Mouse (Mus musculus) kidney, embryonic 16.5 days (tissue): ENCODE measurements at regions not wholly inside any gene's neighbourhood (a gene's known extent, or its start where the extent isn't known, plus 50 kb on each side); places are given as distances from the start of the nearest gene placed in this dataset.

Source experiments
- ATAC-seq: fragments of 200-750 bp; cut with Nextera tagmentation; 2 replicates; pipeline ENCODE4 v1.8.0; 2017; ENCODE audit warnings: moderate TSS enrichment; ENCODE audit not compliant: low FRiP score, low TSS enrichment
- H3K27ac ChIP-seq: fragments of 300-500 bp; sonication (generic); 2 replicates; pipeline ENCODE4 v1.5.1; 2014; ENCODE audit warnings: low read length
- H3K27me3 ChIP-seq: fragments of 300-500 bp; sonication (generic); 2 replicates; pipeline ENCODE4 v1.6.1; 2014; ENCODE audit warnings: low read length, control low read depth, mixed read lengths; ENCODE audit not compliant: insufficient read depth
- H3K36me3 ChIP-seq: fragments of 300-500 bp; sonication (generic); 2 replicates; pipeline ENCODE4 v1.6.1; 2014; ENCODE audit warnings: low read length, control low read depth, mixed read lengths; ENCODE audit not compliant: insufficient read depth
- H3K4me1 ChIP-seq: fragments of 300-500 bp; sonication (generic); 2 replicates; pipeline ENCODE4 v1.6.1; 2014; ENCODE audit warnings: low read length, control low read depth, mixed read lengths; ENCODE audit not compliant: insufficient read depth
- H3K4me2 ChIP-seq: fragments of 300-500 bp; sonication (generic); replicated peaks from 2 replicates; pipeline ENCODE4 v1.6.1; 2014; ENCODE audit warnings: low read depth, low read length
- H3K4me3 ChIP-seq: fragments of 300-500 bp; sonication (generic); 2 replicates; pipeline ENCODE4 v1.5.1; 2014; ENCODE audit warnings: mild to moderate bottlenecking, low read length
- H3K9ac ChIP-seq: fragments of 300-500 bp; sonication (generic); replicated peaks from 2 replicates; pipeline ENCODE4 v1.6.1; 2014; ENCODE audit warnings: low read length
- H3K9me3 ChIP-seq: fragments of 300-500 bp; sonication (generic); 2 replicates; pipeline ENCODE4 v1.6.1; 2016; ENCODE audit warnings: low read length, control low read depth
- WGBS: fragments of 180-500 bp; shearing (Covaris S2); extraction: QIAGEN DNeasy Blood & Tissue Kit; methylation state at CpG from one replicate; pipeline ENCODE4 v1.1.7; 2014; 5-methylcytosine and 5-hydroxymethylcytosine counted together

DNA sequence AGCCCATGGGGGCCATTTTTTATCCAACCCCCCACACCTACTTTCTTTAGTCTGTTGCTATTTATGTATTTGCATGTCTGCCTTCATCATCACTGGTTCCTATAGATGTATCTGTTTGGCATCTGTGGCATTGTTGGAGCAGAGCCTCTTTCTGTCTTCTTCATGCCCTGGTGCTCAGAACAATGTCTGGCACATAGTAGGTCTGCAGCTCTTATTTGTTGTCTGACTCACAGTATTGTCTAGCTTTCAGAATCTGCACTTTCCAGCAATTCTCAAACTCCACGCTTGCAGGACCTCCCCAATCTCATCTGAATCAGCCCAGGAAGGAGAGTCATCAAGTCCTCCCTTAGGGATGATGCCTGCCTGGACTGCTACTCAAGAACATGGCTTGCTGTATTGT lies 82.9 kb upstream of the Aldh1b1 start:
- Histone ChIP-seq H3K4me2 (no peak overlapping the region), H3K9me3 (no peaks in the 10 kb centered on the region), H3K9ac (no peak overlapping the region), H3K36me3 (no peaks in the 10 kb centered on the region), H3K4me1 (peaks cover 7% of the 10 kb centered on the region), H3K27ac (no peak overlapping the region), H3K27me3 (no peaks in the 10 kb centered on the region), H3K4me3 (no peak overlapping the region)
- WGBS = 85% methylated on average over 1 of the region's 1 CpGs
- no peak for ATAC-seq

DNA sequence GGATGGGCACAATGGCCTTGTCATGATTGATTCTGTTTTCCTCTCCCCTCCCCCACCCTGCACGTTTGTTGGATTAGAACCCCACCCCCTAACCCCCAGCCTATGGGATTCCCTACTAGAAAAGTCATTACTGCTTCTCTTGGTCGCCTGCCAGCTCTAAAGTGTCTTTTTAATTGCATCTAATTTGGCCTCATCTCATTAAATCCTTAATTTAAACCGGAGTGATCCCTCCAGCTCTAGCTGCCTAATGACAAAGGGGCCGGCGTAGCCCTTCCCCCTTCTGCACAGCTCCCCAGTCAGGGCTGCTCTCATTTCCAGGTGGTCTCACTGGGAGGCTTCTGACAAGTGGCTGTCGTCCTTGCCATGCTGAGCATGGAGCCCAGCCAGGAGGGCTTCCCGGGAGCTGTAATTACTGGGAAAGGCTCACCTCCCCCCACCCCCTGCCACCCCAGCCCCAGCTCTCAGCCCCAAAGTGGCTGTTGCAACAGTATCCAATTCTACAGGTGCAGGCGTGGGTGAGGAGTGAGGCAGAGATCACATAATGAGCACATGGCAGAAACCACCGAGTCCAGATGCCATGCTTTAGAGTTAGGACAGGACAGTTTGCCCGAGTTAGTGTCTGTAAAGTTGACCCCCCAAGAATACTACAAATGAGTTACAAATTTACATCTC lies 84.8 kb upstream of the Aldh1b1 start:
- Histone ChIP-seq H3K4me3 (no peak overlapping the region), H3K9me3 (no peaks in the 10 kb centered on the region), H3K36me3 (no peaks in the 10 kb centered on the region), H3K4me1 (peaks cover 7% of the 10 kb centered on the region), H3K27ac (no peak overlapping the region), H3K9ac (no peak overlapping the region), H3K4me2 (no peak overlapping the region), H3K27me3 (no peaks in the 10 kb centered on the region)
- ATAC-seq = no peak
- WGBS = 14% methylated on average over 10 of the region's 10 CpGs

DNA sequence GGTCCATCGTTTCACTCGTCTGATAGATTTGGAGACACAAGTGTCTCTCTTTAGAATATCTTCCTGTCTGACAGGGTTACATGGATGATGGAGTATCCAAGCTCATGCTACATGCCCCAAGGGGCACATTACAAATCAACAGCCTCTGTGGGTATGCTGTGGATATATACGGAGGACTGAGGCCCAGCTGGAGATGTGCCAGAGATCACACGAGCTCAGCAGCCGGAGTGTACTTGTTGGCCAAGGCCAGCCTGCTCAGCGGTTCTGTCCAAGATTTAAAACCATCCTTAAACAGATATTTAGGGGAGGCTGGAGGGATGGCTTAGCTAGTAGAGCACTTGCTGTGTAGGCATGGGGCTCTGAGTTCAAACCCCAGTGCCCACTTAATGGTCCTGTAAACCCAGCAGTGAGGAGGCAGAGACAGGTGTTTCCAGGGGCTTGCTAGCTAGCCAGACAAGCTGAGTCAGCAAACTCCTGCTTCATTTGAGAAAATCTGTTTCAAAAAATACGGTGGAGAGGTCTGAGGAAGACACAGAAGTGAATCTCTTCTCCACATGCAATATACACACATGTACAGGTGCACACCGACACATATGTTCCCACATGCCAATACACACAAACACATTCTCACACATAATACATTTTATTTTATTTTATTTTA lies 85.6 kb upstream of the Aldh1b1 start:
- Histone ChIP-seq H3K27me3 (no peaks in the 10 kb centered on the region), H3K4me1 (peaks cover 7% of the 10 kb centered on the region), H3K9me3 (no peaks in the 10 kb centered on the region), H3K36me3 (no peaks in the 10 kb centered on the region), H3K9ac (no peak overlapping the region), H3K4me2 (no peak overlapping the region), H3K4me3 (no peak overlapping the region), H3K27ac (no peak overlapping the region)
- WGBS = 52% methylated on average over 8 of the region's 8 CpGs
- no peak for ATAC-seq

DNA sequence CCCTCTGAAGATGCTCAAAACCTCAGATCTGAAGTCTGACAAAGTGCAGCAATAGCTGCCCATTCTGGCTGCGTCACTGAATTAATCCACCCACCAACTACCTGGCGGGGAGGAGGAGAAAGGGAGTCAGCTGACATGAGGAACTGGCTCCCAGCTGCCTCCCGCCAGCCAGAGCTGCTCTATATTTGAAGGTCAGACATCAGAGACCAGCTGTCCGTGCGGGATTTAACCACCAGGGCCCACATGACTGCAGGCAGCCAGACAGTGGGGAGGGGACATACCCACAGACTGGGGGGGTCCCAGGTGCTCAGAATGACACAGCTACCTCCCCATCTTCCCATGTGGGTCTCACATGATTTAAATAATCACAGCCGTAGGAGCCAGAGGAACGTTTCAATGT lies 94.8 kb upstream of the Aldh1b1 start:
- no peaks in the 10 kb centered on the region for H3K4me1 ChIP-seq
- H3K9me3 ChIP-seq = peaks cover 4% of the 10 kb centered on the region; the same call in 1 of the 2 replicates
- 41% methylated on average over 7 of the region's 7 CpGs for WGBS
- H3K36me3 ChIP-seq = no peaks in the 10 kb centered on the region
- no peak overlapping the region for H3K9ac ChIP-seq
- H3K27me3 ChIP-seq = no peaks in the 10 kb centered on the region
- ATAC-seq = no peak
- H3K4me2 ChIP-seq = no peak overlapping the region
- H3K27ac ChIP-seq = no peak overlapping the region
- H3K4me3 ChIP-seq = no peak overlapping the region

DNA sequence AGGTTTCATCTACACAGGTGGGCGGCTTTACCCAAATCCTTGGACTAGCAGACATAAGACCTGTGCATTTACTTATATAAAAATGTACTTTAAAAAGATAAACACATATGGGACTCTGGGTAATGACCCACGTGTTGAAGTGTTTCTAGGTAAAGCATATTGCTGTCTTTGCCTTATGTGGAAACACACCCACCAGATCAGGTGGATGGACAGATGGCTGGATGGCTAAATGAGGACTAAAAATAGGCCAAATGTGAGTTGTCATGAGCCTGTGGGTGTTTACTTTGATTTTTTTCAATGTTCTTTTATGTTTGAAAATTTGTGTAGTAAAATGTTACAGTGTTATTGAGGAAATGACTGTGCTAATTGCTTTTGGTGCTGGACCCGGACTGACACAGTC lies 99.2 kb upstream of the Aldh1b1 start:
- Histone ChIP-seq H3K27me3 (no peaks in the 10 kb centered on the region), H3K4me3 (no peak overlapping the region), H3K4me2 (no peak overlapping the region), H3K27ac (no peak overlapping the region), H3K9me3 (peaks cover 4% of the 10 kb centered on the region; the same call in 1 of the 2 replicates), H3K9ac (no peak overlapping the region), H3K36me3 (no peaks in the 10 kb centered on the region), H3K4me1 (no peaks in the 10 kb centered on the region)
- no peak for ATAC-seq
- WGBS = 80% methylated on average over 3 of the region's 3 CpGs

DNA sequence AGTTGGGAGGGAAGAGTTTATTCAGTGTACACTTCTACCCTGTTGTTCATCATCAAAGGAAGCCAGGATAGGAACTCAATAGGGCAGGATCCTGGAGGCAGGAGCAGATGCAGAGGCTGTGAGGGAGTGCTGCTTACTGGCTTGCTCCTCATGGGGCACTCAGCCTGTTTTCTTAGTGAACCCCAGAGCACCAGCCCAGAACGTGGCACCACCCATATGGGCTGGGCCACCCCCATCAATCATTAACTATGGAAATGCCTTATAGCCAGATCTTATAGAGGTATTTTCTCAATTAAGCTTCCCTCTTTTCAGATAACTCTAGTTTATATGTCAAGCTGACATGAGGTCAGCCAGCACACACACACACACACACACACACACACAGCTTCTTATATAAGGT lies 103.6 kb upstream of the Aldh1b1 start:
- 11% methylated on average over 1 of the region's 1 CpGs for WGBS
- no peak for ATAC-seq
- no peaks in the 10 kb centered on the region for H3K9me3 ChIP-seq

DNA sequence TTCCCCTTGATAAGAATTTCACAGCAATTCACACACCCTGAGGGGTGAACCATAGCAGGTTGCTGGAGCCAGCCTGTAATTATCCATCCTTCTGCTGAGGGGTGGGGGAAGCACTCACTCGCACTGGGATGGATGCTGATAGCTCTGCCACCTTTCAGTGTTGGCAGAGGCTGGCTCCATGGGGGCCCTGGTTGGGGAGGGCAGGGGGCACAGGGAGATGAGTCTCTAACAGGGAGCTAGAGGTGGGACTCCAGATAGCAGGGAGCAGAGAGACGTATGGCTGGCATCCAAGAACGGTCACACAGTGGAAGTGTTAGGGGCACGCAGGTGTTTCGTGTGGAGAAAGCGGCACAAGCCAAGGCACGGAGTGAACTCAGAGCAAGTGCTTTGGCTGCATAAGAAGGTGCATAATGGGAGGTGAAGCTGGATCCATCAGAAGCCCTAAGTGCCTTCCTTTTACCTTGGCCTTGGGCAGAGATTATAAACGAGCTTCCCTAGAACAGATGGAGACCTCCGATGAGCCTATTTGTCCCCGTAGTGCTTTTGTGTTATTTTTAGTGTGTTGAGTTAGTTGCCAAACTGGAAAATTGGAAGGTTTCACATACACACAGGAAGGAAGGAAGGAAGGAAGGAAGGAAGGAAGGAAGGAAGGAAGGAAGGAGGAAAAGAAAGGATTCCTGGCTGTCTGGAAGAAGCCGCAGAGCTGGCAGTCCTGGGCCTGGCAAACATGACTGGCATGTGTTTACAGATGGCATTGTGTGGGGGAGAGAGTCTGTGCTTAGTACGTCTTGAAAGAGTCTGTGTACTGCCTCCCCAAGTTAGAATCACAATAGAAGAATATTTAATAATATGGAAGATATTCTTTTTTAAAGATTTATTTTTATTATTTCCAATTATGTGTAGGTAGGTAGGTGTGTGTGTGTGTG lies 108.6 kb upstream of the Aldh1b1 start:
- Histone ChIP-seq H3K4me1 (no peaks in the 10 kb centered on the region), H3K9ac (no peak overlapping the region), H3K4me2 (no peak overlapping the region), H3K4me3 (no peak overlapping the region), H3K9me3 (no peaks in the 10 kb centered on the region), H3K36me3 (no peaks in the 10 kb centered on the region), H3K27ac (no peak overlapping the region), H3K27me3 (no peaks in the 10 kb centered on the region)
- WGBS = 70% methylated on average over 12 of the region's 12 CpGs
- ATAC-seq = no peak

More for the DNA sequence above, 103.6 kb upstream of the Aldh1b1 start:
- Histone ChIP-seq H3K4me2 (no peak overlapping the region), H3K27ac (no peak overlapping the region), H3K36me3 (no peaks in the 10 kb centered on the region), H3K4me3 (no peak overlapping the region), H3K4me1 (no peaks in the 10 kb centered on the region), H3K27me3 (no peaks in the 10 kb centered on the region), H3K9ac (no peak overlapping the region)

DNA sequence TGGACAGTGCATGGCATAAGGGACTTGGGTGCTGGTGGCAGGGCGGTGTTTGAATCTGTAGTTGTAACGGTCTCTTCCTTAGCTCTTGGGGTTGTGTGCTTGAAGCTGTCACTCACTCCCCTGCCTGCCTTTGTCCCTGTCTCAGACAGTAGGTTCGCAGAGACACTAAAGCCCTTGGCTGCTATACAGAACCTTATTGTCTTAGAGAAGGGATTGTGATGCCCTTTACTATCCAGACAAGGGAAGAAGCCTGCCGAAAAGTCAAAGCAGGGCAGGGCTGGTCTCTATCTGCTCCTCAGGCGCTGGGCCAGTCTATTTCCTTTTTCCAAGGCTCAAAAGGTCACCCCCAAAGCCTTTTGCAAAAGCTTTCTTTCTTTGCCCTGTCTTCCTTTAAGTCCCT lies 109.2 kb upstream of the Aldh1b1 start:
- H3K27ac ChIP-seq = no peak overlapping the region
- WGBS = 44% methylated on average over 5 of the region's 5 CpGs
- H3K9ac ChIP-seq = no peak overlapping the region
- no peak overlapping the region for H3K4me2 ChIP-seq
- no peaks in the 10 kb centered on the region for H3K9me3 ChIP-seq
- H3K4me1 ChIP-seq = no peaks in the 10 kb centered on the region
- H3K27me3 ChIP-seq = no peaks in the 10 kb centered on the region
- no peak overlapping the region for H3K4me3 ChIP-seq
- no peak for ATAC-seq
- H3K36me3 ChIP-seq = no peaks in the 10 kb centered on the region

DNA sequence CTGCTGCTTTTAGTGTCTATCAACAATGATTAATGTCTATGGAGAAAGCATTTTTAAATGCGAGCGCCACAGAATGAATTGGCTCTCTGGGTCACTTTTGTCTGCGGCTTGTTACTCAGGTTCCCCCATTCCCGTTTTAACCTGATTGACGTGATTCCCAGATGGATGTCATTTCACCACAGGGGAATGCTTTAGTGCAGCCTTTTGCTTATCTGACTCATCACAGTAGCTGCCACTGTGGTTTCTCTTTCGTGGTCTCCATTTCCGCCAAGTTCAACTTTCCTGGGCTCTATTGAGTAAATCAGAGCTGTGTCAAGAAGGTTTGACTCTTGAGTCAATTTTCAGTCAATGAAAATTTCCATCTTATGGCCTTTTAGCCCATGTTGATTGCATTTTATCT lies 110.6 kb upstream of the Aldh1b1 start:
- Histone ChIP-seq H3K36me3 (no peaks in the 10 kb centered on the region), H3K27me3 (no peaks in the 10 kb centered on the region), H3K4me3 (no peak overlapping the region), H3K4me2 (no peak overlapping the region), H3K4me1 (no peaks in the 10 kb centered on the region), H3K27ac (no peak overlapping the region), H3K9me3 (no peaks in the 10 kb centered on the region), H3K9ac (no peak overlapping the region)
- 73% methylated on average over 7 of the region's 7 CpGs for WGBS
- no peak for ATAC-seq

DNA sequence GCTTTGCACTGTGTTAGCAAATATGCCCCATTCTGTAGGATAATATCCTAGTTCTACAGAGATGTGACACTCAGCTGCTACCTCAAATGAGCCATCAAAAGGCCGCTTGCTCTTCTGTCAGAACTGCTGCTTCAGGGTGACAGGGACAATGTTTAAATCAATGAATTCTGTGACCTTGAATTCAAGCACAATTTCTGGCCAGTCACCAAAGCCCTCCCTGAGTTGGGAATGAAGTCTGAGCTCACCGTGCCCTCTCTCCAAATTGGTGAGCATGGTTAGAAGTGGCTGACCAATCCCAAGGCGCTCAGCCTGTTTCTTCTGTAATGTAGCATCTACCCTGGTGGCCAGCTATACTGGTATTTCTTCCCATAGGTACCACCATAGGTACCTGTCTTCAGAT lies 113.8 kb upstream of the Aldh1b1 start:
- H3K9me3 ChIP-seq = no peaks in the 10 kb centered on the region
- no peak overlapping the region for H3K27ac ChIP-seq
- 89% methylated on average over 3 of the region's 3 CpGs for WGBS
- H3K4me2 ChIP-seq = no peak overlapping the region
- H3K27me3 ChIP-seq = no peaks in the 10 kb centered on the region
- H3K4me1 ChIP-seq = no peaks in the 10 kb centered on the region
- no peak overlapping the region for H3K4me3 ChIP-seq
- no peaks in the 10 kb centered on the region for H3K36me3 ChIP-seq
- H3K9ac ChIP-seq = no peak overlapping the region
- ATAC-seq = no peak
